Mouse (Mus musculus) cerebellum, adult 2 months (tissue): ENCODE measurements at regions not wholly inside any gene's neighbourhood (a gene's known extent, or its start where the extent isn't known, plus 50 kb on each side); places are given as distances from the start of the nearest gene placed in this dataset.

Source experiments
- CTCF ChIP-seq: fragments of 200-500 bp; IDR thresholded peaks from 2 replicates; pipeline ENCODE4 v1.5.1; 2011; ENCODE audit warnings: low read depth, mild to moderate bottlenecking, control low read depth, low read length, moderate library complexity, borderline replicate concordance; ENCODE audit not compliant: insufficient read depth
- POLR2A ChIP-seq: fragments of 200-500 bp; IDR thresholded peaks from 2 replicates; pipeline ENCODE4 v1.6.1; 2011; ENCODE audit warnings: low read length, control low read depth, borderline replicate concordance; ENCODE audit not compliant: insufficient read depth

GRCm38 (mm10) chr8:109436056-109436455 lies 57.8 kb upstream of the Pmfbp1 start:
- TF ChIP-seq POLR2A: no peak
- no peak for TF ChIP-seq CTCF
